ENCODE assay signal across 25 mouse cellular contexts in the genomic region with DNA sequence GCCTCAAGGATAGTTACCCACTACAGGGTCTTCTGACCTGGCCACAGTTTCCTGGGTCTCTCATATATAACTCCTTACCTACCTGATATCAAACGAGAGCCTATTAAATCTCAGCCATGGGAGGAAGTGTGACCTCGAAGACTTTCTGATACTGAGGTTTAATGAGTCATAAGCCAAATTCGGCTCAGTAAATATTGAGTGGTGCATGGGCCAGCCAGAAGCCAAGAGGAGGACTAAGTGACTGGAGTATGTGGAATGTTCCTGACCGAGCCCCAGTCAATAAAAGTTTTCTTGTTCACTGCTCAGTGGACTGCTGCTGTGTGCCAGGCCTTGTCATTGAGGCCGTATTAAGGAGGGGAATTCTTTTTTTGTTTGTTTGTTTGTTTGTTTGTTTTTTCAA. TPM values are rescaled to one million over a fixed set of nuclear protein-coding genes. Genes with fewer than 3 reads are reported as not detected.
DNase-seq lines count a peak whose midpoint lies in the region; ATAC-seq and TF ChIP-seq lines count a peak whose summit lies in the region.
"Had no signal": no experiment of that assay in that cellular context is flagged by ENCODE, and none has a peak within 500 bp of the region (broad histone marks: within the 10 kb centered on the region; RNA-seq: fewer than 3 reads in every experiment).

No protein-coding gene starts in this region.

- no peak overlapping the region for H3K27ac ChIP-seq in lung, embryonic 14.5 days (ENCODE audit: low read depth)
- H3K27ac ChIP-seq in lung, postnatal 0 days (ENCODE audit: low read length): no peak overlapping the region
- no peak overlapping the region for H3K27ac ChIP-seq in stomach, embryonic 16.5 days (ENCODE audit: low read length)
- H3K27ac ChIP-seq in liver, embryonic 12.5 days: no peak overlapping the region
- H3K27ac ChIP-seq: embryonic facial prominence, embryonic 12.5 days; hindbrain, embryonic 13.5 days; liver, embryonic 15.5 days; midbrain, embryonic 12.5 days; neural tube, embryonic 13.5 days had no signal

- no peak for ATAC-seq in lung, embryonic 14.5 days (ENCODE audit: insufficient read depth)
- ATAC-seq in lung, postnatal 0 days: peak; percentile 88
- ATAC-seq in stomach, embryonic 16.5 days (ENCODE audit: insufficient read depth, low FRiP score): peak; percentile 82
- ATAC-seq in liver, embryonic 12.5 days: no peak
- ATAC-seq: activated CD4-positive, CD25-positive, alpha-beta regulatory T cell, adult 4 months; forebrain, embryonic 14.5 days; inflammation-experienced regulatory T-cells, adult 6 months had no signal

- H3K27me3 ChIP-seq in lung, embryonic 14.5 days (ENCODE audit: insufficient read depth, low read length): no peaks in the 10 kb centered on the region
- no peaks in the 10 kb centered on the region for H3K27me3 ChIP-seq in lung, postnatal 0 days (replicated peaks; ENCODE audit: insufficient read depth, low read length)
- H3K27me3 ChIP-seq in stomach, embryonic 16.5 days (ENCODE audit: control insufficient read depth, insufficient read depth, low read length): no peaks in the 10 kb centered on the region
- peaks cover 59% of the 10 kb centered on the region for H3K27me3 ChIP-seq in liver, embryonic 12.5 days (replicated peaks)
- H3K27me3 ChIP-seq: embryonic facial prominence, embryonic 12.5 days; neural tube, embryonic 13.5 days had no signal

- no peak overlapping the region for H3K4me3 ChIP-seq in lung, embryonic 14.5 days (ENCODE audit: low read depth, low read length)
- no peak overlapping the region for H3K4me3 ChIP-seq in lung, postnatal 0 days (ENCODE audit: low read depth, low read length)
- H3K4me3 ChIP-seq in stomach, embryonic 16.5 days (replicated peaks; ENCODE audit: low read length): no peak overlapping the region
- no peak overlapping the region for H3K4me3 ChIP-seq in liver, embryonic 12.5 days
- H3K4me3 ChIP-seq: embryonic facial prominence, embryonic 12.5 days; erythroblast, embryonic 14.5 days; hindbrain, embryonic 13.5 days; liver, embryonic 15.5 days; midbrain, embryonic 12.5 days; neural tube, embryonic 13.5 days had no signal

- H3K4me1 ChIP-seq in lung, embryonic 14.5 days (ENCODE audit: insufficient read depth): no peaks in the 10 kb centered on the region
- H3K4me1 ChIP-seq in lung, postnatal 0 days (ENCODE audit: insufficient read depth, low read depth, low read length): no peaks in the 10 kb centered on the region
- no peaks in the 10 kb centered on the region for H3K4me1 ChIP-seq in stomach, embryonic 16.5 days (ENCODE audit: control insufficient read depth, insufficient read depth, low read length)
- H3K4me1 ChIP-seq in liver, embryonic 12.5 days: no peaks in the 10 kb centered on the region
- H3K4me1 ChIP-seq: hindbrain, embryonic 13.5 days; liver, embryonic 15.5 days had no signal

- H3K9me3 ChIP-seq in lung, embryonic 14.5 days (ENCODE audit: low read depth, low read length): no peaks in the 10 kb centered on the region
- H3K9me3 ChIP-seq in lung, postnatal 0 days (ENCODE audit: low read length): no peaks in the 10 kb centered on the region
- H3K9me3 ChIP-seq in stomach, embryonic 16.5 days (replicated peaks; ENCODE audit: control insufficient read depth, low read length): no peaks in the 10 kb centered on the region
- H3K9me3 ChIP-seq in liver, embryonic 12.5 days (replicated peaks): no peaks in the 10 kb centered on the region
- H3K9me3 ChIP-seq: embryonic facial prominence, embryonic 12.5 days; hindbrain, embryonic 13.5 days; liver, embryonic 15.5 days; midbrain, embryonic 12.5 days; neural tube, embryonic 13.5 days had no signal

- no peak overlapping the region for H3K4me2 ChIP-seq in lung, embryonic 14.5 days
- no peak overlapping the region for H3K4me2 ChIP-seq in lung, postnatal 0 days (replicated peaks; ENCODE audit: low read depth, low read length)
- H3K4me2 ChIP-seq in stomach, embryonic 16.5 days (ENCODE audit: low read depth, low read length): no peak overlapping the region
- H3K4me2 ChIP-seq in liver, embryonic 12.5 days: no peak overlapping the region
- H3K4me2 ChIP-seq: embryonic facial prominence, embryonic 12.5 days; heart, embryonic 11.5 days; hindbrain, embryonic 13.5 days; liver, embryonic 15.5 days; midbrain, embryonic 12.5 days; neural tube, embryonic 13.5 days had no signal

- DNase-seq in adrenal gland, adult (ENCODE audit: inconsistent age in 2 of 2, low spot score in 1 of 2): peak; percentile 21 to 42
- no peak for DNase-seq in adrenal gland, adult 18-20 months (ENCODE audit: low spot score in 2 of 2)
- DNase-seq in lung, embryonic 14.5 days: peak; percentile 47
- DNase-seq in lung, postnatal 14 days: no peak
- DNase-seq in lung, postnatal 0 days (ENCODE audit: low spot score): peak; percentile 90
- DNase-seq in kidney, postnatal 4 days: no peak
- DNase-seq: cerebellum, adult 8-10 months; gastrocnemius, postnatal 25 days; right cerebral cortex, adult 18-20 months; thymus, adult 18-20 months had no signal

- 54% methylated on average over 5 of the region's 5 CpGs for WGBS in lung, embryonic 14.5 days
- WGBS in lung, postnatal 0 days: 38% methylated on average over 5 of the region's 5 CpGs
- 61% methylated on average over 5 of the region's 5 CpGs for WGBS in stomach, embryonic 16.5 days
- 48% methylated on average over 5 of the region's 5 CpGs for WGBS in liver, embryonic 12.5 days (ENCODE audit: insufficient replicate concordance)

- H3K9ac ChIP-seq in lung, embryonic 14.5 days: no peak overlapping the region
- H3K9ac ChIP-seq in lung, postnatal 0 days (replicated peaks; ENCODE audit: low read depth): no peak overlapping the region
- H3K9ac ChIP-seq in stomach, embryonic 16.5 days (ENCODE audit: low read length): no peak overlapping the region
- no peak overlapping the region for H3K9ac ChIP-seq in liver, embryonic 12.5 days
- H3K9ac ChIP-seq: embryonic facial prominence, embryonic 12.5 days; hindbrain, embryonic 13.5 days; liver, embryonic 15.5 days; midbrain, embryonic 12.5 days; neural tube, embryonic 13.5 days had no signal

- peak; percentile 80 for TF ChIP-seq EP300 in lung, postnatal 0 days (IDR thresholded peaks at IDR 0.05)

- no peak for TF ChIP-seq CTCF in lung, embryonic 14.5 days (IDR thresholded peaks at IDR 0.05; ENCODE audit: low read depth)
- no peak for TF ChIP-seq CTCF in lung, postnatal 0 days (IDR thresholded peaks at IDR 0.05)

- H3K36me3 ChIP-seq in lung, embryonic 14.5 days (ENCODE audit: insufficient read depth): no peaks in the 10 kb centered on the region
- no peaks in the 10 kb centered on the region for H3K36me3 ChIP-seq in lung, postnatal 0 days (ENCODE audit: insufficient read depth, low read length)
- H3K36me3 ChIP-seq in stomach, embryonic 16.5 days (ENCODE audit: control insufficient read depth, insufficient read depth, low read length): no peaks in the 10 kb centered on the region
- no peaks in the 10 kb centered on the region for H3K36me3 ChIP-seq in liver, embryonic 12.5 days
- H3K36me3 ChIP-seq: embryonic facial prominence, embryonic 12.5 days; hindbrain, embryonic 13.5 days; liver, embryonic 15.5 days; midbrain, embryonic 12.5 days; neural tube, embryonic 13.5 days had no signal

RNA-seq across cellular contexts. Expression of gene Ifnlr1, which starts 9.6 kb away (rescaled TPM):
- total RNA-seq in adrenal gland, adult 18-20 months (2021): under 1 TPM; 0.10 to 0.19 TPM
- 1.6 and 1.7 TPM in 2 replicates for polyA plus RNA-seq in lung, embryonic 14.5 days (2014; fragmentation: Nextera tagmentation; extraction: Ambion mirVana)
- 2.7 and 3.7 TPM in 2 replicates for polyA plus RNA-seq in lung, postnatal 0 days (2015; fragmentation: Nextera tagmentation; extraction: Ambion mirVana)
- polyA plus RNA-seq in stomach, embryonic 16.5 days (2015; fragmentation: Nextera tagmentation; extraction: Ambion mirVana): 1.6 and 2.6 TPM in 2 replicates
- polyA plus RNA-seq in liver, embryonic 12.5 days (2016; fragmentation: Nextera tagmentation; extraction: Ambion mirVana): 0.06 and 0.07 TPM in 2 replicates
- total RNA-seq: common myeloid progenitor, adult 5-6 weeks had no signal
- polyA plus RNA-seq: erythroblast, embryonic 14.5 days; inflammation-experienced regulatory T-cells, adult 6 months had no signal

RNA-seq across cellular contexts. Expression of gene Il22ra1, which starts 51.5 kb away (rescaled TPM):
- total RNA-seq in adrenal gland, adult 18-20 months (2021): under 1 TPM; 0.10 to 0.36 TPM
- 0.12 TPM in 1 of 2 replicates, not detected in the other for polyA plus RNA-seq in lung, embryonic 14.5 days (2014; fragmentation: Nextera tagmentation; extraction: Ambion mirVana)
- polyA plus RNA-seq in lung, postnatal 0 days (2015; fragmentation: Nextera tagmentation; extraction: Ambion mirVana): not detected in 2 replicates
- polyA plus RNA-seq in stomach, embryonic 16.5 days (2015; fragmentation: Nextera tagmentation; extraction: Ambion mirVana): 2.0 and 2.1 TPM in 2 replicates
- polyA plus RNA-seq in liver, embryonic 12.5 days (2016; fragmentation: Nextera tagmentation; extraction: Ambion mirVana): 0.19 and 0.37 TPM in 2 replicates
- total RNA-seq: common myeloid progenitor, adult 5-6 weeks; megakaryocyte progenitor cell, adult 5-6 weeks had no signal
- polyA plus RNA-seq: activated CD4-positive, CD25-positive, alpha-beta regulatory T cell, adult 4 months; embryonic facial prominence, embryonic 12.5 days; forebrain, embryonic 14.5 days; heart, embryonic 11.5 days; hindbrain, embryonic 13.5 days; inflammation-experienced regulatory T-cells, adult 6 months; kidney, embryonic 14.5 days; midbrain, embryonic 12.5 days; neural tube, embryonic 13.5 days had no signal

Comparison
In these comparisons a context has a peak if more than half of its experiments do, and no peak if none do; other contexts are left out.
1. DNase-seq: peak in adrenal gland, adult (2 of 2), lung, embryonic 14.5 days (single experiment) and lung, postnatal 0 days (single experiment); none in adrenal gland, adult 18-20 months (0 of 2), lung, postnatal 14 days (single experiment) and kidney, postnatal 4 days (0 of 2).
2. ATAC-seq: peak in lung, postnatal 0 days (single experiment) and stomach, embryonic 16.5 days (single experiment); none in lung, embryonic 14.5 days (single experiment) and liver, embryonic 12.5 days (single experiment).